Mouse (Mus musculus) right cerebral cortex, postnatal 25 days (tissue): ENCODE measurements around the gene Golgb1.
"Not testable (repeated sequence)": the region's sequence is repeated elsewhere in the genome, so short reads cannot be mapped to it uniquely, and the experiment has no call there.

Source experiments
- DNase-seq: peaks from one replicate; pipeline ENCODE4 v3.0.0; 2022

Gene Golgb1

DNA sequence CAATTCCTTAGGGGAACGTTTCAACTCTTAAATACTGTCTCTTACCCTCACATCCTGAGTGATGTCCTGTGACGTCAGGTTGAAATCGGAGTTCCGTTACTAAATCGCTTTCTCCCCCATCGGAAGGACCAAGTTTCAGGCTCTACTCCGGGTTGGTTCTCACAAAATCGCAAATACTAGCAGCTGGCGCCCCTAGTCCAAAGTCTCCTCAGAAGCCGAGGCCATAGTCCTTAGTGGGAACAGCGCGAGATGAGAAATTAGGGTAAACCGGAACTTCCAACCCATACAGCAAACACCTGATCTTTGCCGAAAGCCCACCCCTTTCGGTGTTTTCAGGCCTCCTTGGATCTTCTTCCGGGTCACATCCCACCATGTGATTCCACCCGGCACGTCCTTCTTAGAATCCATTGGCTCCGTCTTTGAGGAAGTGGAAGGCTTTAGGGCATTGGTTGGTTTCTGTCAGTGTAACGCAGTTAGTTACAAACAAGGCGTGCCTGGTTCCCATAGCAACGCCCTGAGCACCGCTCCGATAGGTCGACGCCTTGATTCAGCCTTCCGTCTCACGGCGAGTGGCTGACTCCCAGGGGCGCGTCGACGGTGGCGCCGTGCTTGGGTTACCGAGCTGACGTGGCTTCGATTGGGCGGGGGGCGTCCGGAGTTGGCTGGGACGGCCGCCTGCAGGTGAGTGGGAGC is at the start of gene Golgb1, which contains the start of gene Eaf2:
Golgb1 (plus strand) TSS at position 558 of the 693 bp plus-strand sequence.
Eaf2 (minus strand) TSS at position 421 of the 693 bp plus-strand sequence.
- DNase-seq = peak; percentile 95

DNA sequence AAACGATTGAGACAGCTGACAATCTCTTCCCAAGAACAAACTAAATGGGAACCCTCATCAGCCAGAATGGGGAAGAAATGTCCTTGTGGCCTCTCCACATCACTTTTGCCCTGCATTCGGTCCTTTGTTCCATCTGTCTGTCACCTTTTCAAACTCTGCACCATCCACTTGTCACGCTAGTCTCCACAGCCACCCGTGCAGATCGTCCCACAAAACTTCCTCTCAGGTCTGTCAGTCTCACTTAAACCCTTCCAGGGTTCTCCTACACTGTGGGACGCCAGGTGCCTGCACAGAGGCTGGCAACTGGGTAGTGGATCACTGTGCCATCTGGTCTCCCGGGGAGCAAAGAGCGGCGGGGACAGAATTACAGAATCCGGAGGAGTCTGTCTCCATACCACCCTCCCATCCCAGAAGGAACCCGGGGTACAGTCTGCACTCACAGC is 47.3 kb upstream of the Golgb1 start:
- DNase-seq = no peak

DNA sequence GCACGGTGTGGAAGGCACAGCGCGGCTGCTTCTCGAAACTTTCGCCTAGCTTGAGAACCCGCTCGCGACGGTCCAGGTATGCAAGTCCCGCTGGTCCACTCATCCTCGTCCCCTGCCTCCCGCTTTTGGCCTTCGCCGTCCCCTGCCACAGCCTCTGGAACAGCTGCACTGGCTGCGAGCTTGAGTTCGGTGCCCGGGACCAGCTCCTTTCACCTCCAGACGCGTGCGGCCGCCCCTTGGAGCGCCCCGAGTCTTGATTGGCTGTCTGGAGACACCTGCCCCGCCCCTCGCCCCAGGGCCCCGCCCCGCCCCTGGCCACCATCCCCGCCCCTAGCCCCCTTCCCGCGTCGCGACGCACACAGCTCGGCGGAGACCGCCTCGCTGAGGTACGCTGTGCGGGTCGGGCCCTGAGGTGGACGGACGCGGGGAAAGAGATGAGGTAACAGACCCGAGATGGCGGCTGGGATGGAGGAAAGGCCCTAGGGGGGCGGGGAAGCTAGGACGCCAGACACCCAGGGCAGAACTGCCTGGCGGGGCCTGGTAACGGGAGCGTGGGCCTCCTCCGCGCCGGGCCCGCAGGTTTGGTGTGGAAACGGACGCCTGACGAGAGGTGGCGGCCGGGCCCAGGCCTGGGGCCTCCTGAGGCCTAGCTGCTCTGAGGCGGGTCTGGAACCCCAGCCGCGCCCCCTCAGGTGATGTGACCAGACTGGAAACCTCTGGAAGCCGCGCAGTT is 46.7 kb upstream of the Golgb1 start, which contains the start of gene Iqcb1:
Iqcb1 (plus strand) TSS at position 332 of the 733 bp plus-strand sequence.
- DNase-seq = peak; percentile 86

DNA sequence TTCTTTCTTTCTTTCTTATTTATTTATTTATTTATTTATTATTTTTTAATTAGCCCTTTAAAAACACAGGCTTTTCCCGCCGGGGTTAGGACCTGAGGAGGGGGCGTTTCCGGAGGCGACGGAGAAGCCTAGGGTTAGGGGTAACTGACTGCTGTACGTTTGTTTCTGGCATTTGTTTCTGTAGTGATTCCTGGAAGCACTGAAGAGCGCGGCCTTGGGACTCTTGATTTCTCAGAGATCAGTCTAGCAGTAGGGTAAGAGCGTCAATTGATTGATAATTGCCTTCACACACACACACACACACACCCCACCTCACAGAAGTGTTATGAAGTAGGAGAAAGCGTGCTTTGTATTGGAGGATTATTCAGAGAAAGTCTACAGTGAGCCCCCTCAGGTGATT is 46.1 kb upstream of the Golgb1 start:
- no peak for DNase-seq

DNA sequence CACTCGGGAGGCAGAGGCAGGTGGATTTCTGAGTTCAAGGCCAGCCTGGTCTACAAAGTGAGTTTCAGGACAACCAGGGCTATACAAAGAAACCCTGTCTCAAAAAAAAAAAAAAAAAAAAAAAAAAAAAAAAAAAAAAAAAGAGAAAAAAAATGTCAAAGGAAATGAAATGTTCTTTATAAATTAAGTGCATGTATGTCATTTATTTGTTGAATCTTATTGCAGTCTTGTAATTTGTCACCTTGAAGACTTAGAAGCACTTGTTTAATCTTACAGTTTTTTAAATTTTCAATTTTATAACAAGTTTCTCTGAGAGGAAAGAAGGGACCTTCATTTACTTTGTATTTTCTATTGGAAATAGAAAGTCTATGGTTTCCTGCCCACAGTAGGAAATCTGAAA is 28.0 kb upstream of the Golgb1 start:
- DNase-seq = not testable (repeated sequence)

DNA sequence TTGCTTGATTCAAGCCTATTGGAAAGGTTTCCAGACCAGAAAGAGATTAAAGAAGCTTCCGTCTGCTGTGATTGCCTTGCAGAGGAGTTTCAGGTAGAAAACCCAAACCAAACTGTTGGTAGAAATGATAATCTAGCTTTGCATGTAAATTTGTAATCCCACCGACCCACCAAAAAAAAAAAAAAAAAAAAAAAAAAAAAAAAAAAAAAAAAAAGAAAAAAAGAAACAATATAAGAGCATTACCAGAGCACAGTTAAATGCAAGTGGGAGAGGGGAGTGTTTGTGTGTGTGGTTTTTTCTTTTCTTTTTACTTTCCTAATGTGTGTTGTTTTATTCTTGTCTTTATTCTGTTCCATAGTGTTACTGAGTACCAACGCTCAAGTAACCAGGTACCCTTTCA is 23.7 kb upstream of the Golgb1 start:
- DNase-seq = no peak

DNA sequence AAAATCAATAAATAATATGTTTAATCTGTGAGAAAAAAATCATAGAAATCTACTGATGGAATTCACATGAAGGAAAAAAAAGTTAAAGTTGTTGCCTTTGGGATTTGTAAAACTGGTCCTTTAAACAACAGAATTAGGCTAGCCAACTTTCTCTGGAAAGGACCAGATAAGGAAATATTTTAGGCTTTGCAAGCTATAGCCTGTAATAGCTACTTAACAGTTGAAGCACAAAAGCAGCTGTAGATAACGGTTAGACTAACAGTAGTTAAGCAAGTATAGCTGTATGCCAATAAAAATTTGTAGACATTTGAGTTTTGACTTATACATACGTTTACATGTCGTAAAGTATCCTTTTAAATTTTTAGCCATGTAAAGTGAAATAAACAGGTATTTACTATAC is 11.4 kb upstream of the Golgb1 start:
- no peak for DNase-seq

DNA sequence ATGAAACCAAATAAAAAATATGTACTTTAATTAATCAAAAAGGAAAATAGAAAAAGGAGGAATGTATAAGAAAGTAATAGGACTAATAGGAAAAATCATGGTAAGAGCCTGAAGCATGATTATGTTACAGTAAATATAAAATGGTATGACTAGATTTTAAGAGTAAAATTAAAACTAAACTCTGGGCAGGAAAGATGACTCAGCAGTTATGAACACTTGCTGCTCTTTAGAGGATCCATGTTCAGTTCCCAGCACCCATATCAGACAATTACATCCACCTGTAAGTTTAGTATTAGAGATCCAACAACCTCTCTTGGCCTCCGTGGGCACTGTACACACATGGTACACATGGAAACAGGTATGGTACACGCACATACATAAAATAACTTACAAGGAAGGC is 5.5 kb upstream of the Golgb1 start:
- no peak for DNase-seq

DNA sequence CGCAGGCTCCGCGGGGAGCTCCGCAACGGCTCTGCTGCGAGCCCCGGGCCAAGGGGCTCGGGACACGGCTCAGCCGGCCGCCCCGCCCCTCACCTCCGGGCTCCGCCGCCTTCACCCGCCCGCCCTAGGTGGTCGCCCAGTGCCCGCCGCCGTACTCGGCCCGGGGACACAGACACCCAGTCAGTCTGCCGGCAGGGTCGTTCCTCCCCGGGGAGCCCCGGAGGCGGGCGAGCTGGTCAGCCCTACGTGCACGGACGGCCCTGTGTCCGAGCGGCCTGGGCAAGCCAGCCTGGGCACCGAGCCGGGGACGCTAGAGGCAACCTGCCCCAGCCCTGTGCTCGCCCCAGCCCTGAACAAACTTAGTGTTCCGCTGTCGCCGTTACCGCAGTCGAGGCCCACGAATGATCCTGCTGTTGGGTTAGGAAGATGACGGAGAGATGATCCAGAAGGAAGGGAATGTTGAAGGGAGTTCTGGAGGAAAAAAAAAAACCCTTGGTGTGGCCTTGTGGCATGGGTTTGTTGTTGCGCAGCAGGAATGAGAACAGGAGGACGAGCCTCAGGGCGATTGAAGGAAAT is 424 bp downstream of the Golgb1 start:
- no peak for DNase-seq

DNA sequence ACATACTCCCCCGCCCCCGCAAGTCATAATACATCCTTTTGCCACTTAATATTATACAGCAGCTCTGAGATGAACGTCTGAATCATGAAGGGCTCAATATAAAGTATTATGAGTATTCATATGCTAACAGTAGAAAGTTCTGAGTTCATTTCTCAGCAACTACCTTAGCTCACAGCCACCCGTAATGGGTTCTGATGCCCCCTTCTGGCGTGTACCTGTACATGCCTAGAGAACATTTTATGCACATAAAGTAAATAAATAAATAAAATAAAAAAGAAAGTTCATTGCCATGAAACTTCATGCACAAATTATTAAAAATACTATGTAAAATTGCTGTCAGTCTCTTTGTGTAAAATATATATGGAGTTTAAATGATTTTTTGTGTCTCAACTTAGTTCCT is 2.4 kb downstream of the Golgb1 start:
- DNase-seq = no peak

DNA sequence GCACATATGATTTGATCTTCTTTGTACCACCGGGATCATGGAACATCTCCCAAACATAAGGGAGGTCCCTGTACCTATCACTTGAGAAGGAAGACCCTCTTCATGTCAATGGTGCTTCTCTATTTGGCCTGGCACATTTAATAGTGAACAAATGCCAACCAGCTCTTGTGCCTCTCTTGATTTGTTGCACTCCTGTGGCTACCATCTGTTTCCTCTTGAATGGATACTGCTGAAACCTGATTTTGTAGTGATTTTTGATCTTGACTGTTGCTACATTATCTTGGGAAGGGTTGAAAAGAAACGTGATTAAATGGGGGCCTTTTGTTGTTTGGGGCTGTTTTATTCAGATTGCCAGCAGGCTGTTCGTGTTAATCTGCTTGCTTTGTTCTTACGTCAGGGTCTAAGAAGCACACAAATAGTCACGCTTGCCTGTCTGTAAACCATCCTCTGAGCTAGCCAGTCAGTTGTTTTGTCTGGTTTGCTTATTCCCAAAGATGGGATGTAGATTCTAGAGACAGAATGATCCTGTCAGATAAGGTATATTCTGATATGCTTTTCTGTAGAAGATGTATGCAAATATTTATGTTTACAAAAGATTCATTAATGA is 7.9 kb downstream of the Golgb1 start:
- no peak for DNase-seq

DNA sequence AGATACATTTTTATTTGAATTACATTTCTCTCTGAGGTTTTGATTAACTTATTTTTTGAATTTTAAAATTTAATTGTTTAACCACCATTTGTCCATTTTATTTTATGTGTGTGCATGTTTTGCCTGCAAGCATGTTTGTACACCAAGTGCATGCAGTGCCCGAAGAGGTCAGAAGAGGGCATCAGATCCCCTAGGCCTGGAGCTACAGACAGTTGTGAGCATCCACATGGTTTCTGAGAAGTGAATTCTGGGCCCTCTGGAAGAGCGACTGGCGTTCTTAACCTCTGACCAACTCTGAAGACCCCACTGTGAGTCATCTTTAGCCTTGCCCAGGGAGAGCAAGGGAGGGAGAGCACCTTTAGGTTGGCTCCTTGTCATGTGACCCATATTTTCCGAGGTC is 9.9 kb downstream of the Golgb1 start:
- no peak for DNase-seq

DNA sequence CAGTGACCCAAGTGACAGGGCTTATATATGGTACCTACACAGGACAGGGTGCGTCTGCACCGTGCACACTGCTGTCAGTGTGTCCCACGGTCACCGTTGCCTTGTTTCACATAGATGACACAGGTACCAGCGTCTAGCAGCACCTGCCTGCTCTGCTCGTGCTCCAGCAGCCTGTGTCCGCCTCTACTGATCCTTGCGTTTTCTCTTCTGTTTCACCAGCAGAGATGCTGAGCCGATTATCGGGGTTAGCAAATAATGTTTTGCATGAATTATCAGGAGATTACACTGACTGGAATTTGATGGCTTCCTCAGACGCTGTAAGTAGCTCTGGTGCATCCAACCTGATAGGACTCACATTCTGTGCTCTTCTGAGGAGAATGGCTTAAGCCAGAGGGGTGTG is 11.0 kb downstream of the Golgb1 start:
- no peak for DNase-seq

DNA sequence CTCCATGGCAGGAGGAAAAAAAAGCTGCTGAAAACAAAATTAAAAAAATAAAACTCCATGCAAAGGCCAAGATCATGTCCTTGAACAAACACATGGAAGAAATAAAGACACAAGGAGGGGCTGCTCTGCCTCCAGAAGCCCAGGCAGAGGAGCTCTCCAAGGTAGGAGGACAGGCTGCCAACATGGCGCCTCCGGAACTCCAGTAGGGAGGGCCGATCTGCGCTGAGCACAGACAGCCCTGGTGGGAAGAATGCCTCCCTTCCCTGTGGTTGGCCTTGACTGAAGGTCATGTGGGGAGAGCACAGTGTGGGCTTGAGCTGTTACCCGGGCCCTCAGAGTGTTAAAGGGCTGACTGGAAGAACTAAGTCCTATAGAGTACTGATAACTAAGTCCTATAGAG is 12.6 kb downstream of the Golgb1 start:
- no peak for DNase-seq

DNA sequence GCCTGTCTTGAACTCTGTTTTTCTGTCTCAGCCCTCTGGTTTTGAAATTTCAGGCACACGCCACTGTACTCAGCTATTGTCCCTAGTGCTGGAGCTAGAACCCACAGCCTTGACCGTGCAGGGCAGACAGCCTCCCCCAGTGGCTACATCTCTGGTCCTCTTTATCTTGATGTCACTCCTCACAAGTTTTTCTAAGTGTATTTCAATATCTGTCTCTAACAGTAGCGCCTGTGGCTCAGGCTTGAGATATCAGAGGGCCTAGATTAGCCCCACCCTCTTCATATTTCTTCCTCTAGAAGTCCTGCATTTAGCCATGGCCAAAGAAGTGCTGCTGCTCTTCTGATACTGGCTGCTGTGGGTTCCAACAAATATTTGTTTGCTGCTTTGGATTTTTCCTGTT is 15.6 kb downstream of the Golgb1 start:
- no peak for DNase-seq

DNA sequence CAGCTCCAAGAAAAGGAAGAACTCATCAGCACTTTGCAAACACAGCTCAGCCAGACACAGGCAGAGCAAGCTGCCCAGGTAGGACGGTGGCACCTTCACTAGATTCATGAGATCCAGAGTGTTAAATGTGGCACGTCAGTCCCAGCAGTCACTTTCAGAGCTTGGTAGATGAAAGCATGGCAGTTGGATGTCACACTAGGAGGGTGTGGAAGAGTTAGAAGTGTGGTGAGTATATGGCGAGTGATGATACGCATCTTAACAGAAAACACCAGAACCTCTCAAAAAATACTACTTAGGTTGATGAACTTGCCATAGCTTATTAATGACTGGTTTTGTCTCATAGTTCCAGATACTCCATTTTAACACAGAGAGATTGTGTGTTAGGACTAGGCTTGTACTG is 16.5 kb downstream of the Golgb1 start:
- no peak for DNase-seq

DNA sequence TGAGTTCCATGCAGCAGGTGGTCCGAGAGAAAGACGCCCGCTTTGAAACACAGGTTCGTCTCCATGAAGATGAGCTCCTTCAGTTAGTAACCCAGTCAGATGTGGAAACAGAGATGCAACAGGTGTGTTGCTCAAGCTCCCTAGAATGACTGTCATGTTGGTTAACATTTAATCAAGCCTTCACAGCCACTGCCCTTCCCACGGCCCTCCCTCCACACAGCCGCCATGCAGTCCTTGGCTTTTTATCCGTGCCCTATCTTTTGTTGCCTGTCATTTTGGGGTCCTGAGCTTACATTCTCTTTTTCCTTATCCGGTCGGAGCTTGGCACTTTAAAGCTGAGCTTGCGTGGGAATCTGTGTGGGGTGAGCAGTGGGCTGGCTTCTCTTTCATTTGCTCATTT is 18.4 kb downstream of the Golgb1 start:
- no peak for DNase-seq

DNA sequence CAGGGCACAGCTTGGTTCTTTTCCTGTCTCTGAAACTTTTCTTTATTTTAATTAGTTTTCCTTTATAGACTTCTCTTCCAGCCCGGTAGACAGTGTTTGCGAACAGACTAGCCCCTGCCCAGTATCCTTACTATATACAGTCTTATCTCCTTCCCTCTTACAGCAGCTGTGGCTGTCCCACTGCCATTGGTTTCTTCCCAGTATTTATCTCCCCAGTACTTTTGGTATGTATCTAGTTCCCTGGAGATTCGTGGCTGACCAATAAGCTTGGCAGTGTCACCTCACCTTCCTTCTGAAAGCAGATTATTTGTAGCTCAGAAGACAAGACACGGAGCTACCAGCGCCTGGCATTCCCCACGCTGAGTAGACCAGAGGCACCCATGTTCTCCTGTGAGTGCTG is 21.8 kb downstream of the Golgb1 start:
- no peak for DNase-seq

DNA sequence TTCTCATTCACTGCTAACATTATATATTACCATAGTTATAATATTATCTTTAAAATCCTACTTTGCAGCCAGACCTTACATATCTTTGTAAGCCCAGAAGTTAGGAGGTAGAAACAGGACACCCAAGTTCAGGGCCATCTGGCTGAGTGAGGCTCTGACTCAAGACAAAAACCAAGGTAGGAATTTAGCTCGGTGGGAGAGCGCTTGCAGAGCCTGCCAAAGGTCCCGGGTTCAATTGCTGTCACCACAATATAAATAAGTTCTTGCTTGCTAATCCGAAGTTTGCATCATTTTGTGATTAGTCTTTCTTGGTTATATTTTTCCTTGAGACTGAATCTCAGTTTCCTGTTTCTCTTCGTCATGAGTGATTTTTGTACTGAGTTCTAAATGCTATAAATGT is 28.2 kb downstream of the Golgb1 start:
- no peak for DNase-seq

DNA sequence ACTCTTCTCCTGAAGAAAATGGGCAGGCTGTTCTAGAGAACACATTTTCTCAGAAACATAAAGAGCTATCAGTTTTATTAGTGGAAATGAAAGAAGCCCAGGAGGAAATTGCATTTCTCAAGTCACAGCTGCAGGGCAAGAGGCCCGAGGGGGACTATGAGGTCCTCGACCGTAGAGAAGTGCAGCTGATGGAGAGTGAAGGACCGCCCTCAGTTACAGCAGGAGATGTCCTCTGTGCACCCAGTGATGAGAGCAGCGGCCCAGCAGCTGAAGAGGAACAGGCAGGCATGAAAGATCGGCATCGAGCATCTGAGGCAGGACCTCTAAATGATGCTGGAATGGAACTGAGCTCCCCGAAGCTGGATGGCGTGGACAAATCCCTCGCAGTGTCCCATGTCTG is 37.0 kb downstream of the Golgb1 start:
- no peak for DNase-seq

DNA sequence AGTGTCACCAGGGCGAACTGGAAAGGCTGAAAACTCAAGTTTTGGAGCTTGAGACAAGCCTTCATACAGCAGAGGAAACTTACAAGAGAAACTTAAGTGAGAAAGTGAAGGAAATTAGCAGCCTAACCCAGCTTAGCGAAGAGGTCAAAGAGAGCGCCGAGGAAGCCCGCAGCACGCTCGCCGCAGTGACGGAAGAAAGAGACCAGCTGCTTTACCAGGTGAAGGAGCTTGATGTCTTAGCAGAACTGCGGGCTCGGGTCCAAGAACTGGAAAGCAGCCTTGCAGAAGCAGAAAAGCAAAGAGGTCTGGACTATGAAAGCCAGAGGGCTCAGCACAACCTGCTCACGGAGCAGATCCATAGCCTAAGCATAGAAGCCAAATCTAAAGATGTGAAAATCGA is 37.4 kb downstream of the Golgb1 start:
- DNase-seq = no peak

DNA sequence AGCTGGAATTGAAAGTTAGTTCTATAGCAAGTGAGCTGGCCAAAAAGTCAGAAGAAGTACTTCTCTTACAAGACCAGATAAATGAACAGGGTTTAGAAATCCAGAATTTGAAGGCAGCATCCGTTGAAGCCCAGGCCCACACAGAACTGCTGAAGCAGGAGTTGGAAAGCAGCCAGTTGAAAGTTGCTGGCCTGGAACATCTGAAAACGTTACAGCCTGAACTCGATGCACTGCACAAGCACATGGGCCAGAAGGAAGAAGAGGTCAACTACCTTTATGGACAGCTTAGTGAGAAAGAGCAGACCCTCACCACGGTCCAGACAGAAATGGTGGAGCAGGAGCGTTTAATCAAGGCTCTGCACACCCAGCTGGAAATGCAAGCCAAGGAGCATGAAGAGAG is 39.3 kb downstream of the Golgb1 start:
- DNase-seq = no peak

DNA sequence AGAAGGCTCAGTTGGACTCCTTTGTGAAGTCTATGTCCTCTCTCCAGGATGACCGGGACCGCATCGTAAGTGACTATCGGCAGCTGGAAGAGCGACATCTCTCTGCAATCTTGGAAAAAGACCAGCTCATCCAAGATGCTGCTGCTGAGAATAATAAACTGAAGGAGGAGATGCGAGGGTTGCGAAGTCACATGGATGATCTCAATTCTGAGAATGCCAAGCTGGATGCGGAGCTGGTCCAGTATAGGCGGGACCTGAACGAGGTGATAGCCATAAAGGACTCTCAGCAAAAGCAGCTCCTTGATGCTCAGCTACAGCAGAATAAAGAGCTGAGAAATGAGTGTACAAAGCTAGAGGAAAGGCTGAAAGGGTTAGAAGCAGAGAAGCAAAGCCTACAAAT is 43.6 kb downstream of the Golgb1 start:
- no peak for DNase-seq

DNA sequence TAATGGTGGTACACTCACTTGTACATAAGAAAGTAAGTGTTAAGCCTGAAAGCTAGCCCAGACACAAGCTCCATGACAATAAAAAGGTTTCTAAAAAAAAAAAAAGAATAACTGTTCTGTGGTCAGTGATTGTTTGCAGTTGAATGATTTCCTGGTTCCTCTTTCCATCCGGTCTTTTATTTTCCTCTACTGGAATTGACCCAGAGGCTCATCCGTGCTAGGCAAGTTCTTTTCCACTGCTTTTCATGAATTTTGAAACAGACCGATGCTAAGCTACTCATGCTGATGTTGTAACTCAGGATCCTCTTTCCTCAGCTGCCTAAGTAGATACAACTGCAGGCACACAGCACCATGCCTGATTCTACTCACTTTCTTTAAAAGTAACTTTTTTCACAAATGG is 45.5 kb downstream of the Golgb1 start:
- DNase-seq = no peak
